Mouse (Mus musculus): ENCODE measurements around the gene Mdga1.
"Not testable (repeated sequence)": the region's sequence is repeated elsewhere in the genome, so short reads cannot be mapped to it uniquely, and the experiment has no call there.

Mdga1 gene

GRCm38 (mm10) chr17:29799398-29800095 lies 170.3 kb downstream of the Mdga1 start:
- DNase-seq (ENCODE audit: low spot score), result no peak

- no peak for DNase-seq (ENCODE audit: low spot score)
Measured at GRCm38 (mm10) chr17:29798151-29798550, 171.7 kb downstream of the Mdga1 start.

- DNase-seq (ENCODE audit: low spot score), result no peak
Measured at GRCm38 (mm10) chr17:29796787-29797186, 173.1 kb downstream of the Mdga1 start.

GRCm38 (mm10) chr17:29796086-29796485 lies 173.8 kb downstream of the Mdga1 start:
- peak; percentile 77 for DNase-seq (ENCODE audit: low spot score)

GRCm38 (mm10) chr17:29795050-29795770 lies 174.7 kb downstream of the Mdga1 start:
- DNase-seq (ENCODE audit: low spot score), result no peak

- DNase-seq (ENCODE audit: low spot score), result no peak
Measured at GRCm38 (mm10) chr17:29791531-29792050, 178.3 kb downstream of the Mdga1 start.

GRCm38 (mm10) chr17:29790231-29790740 lies 179.6 kb downstream of the Mdga1 start:
- no peak for DNase-seq (ENCODE audit: low spot score)

GRCm38 (mm10) chr17:29789715-29790114 lies 180.2 kb downstream of the Mdga1 start:
- DNase-seq (ENCODE audit: low spot score), result no peak

- no peak for DNase-seq (ENCODE audit: low spot score)
Measured at GRCm38 (mm10) chr17:29788573-29788972, 181.3 kb downstream of the Mdga1 start.

GRCm38 (mm10) chr17:29784820-29785219 lies 185.1 kb downstream of the Mdga1 start:
- DNase-seq (ENCODE audit: low spot score), result no peak

GRCm38 (mm10) chr17:29781472-29781871 lies 188.4 kb downstream of the Mdga1 start:
- DNase-seq (ENCODE audit: low spot score), result not testable (repeated sequence)

- no peak for DNase-seq (ENCODE audit: low spot score)
Measured at GRCm38 (mm10) chr17:29778021-29778420, 191.9 kb downstream of the Mdga1 start.

All from ovary, postnatal 36 days (tissue).